Mouse (Mus musculus): ENCODE results near the gene Shank2.

Gene Shank2

GRCm38 (mm10) chr7:144441466-144441865 lies 439.7 kb downstream of the Shank2 start:
- no peak for DNase-seq

- no peak for DNase-seq
These were observed 440.2 kb downstream of the Shank2 start for GRCm38 (mm10) chr7:144441976-144442375.

GRCm38 (mm10) chr7:144444788-144445187 lies 443.1 kb downstream of the Shank2 start:
- DNase-seq, result no peak

DNA sequence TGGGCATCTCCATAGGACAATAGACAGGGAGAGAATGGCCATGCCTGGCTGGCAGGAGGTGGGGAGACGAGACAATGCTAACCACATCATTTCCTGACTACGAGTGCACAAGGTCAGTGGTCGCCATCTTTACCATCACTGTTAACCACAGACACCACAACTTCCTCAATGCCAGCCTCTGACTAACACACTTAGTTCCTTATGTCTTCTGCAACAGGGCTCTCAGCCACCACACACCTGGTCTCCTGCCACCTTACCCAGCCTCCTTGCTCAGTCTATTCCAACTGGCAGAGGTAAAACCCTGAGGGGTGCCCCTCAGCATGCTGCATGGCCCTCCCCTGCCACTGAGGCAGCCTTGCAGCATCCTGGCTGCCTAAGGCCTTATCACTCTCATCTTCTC lies 445.4 kb downstream of the Shank2 start:
- no peak for DNase-seq

DNA sequence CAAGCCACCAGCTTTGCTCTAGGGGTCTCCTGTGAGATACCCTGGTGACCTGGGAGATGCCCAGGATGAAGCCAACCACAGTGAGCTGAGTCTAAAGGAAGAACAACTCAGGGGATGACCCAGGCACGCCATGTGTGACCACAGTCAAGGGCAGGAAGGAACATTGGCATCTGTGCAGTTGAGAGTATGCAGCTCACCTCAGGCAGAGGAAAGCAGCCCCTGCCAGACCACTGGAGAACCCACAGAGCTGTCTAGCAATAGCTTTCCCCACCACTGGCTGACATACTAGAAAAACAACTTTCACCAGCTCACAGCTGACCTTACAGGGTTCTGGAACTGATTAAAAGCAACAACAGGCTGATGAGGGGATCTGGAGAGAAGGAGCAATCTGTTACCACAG lies 446.5 kb downstream of the Shank2 start:
- DNase-seq, result no peak

GRCm38 (mm10) chr7:144449637-144450570 lies 448.2 kb downstream of the Shank2 start:
- DNase-seq, result peak; percentile 82 to 84

DNA sequence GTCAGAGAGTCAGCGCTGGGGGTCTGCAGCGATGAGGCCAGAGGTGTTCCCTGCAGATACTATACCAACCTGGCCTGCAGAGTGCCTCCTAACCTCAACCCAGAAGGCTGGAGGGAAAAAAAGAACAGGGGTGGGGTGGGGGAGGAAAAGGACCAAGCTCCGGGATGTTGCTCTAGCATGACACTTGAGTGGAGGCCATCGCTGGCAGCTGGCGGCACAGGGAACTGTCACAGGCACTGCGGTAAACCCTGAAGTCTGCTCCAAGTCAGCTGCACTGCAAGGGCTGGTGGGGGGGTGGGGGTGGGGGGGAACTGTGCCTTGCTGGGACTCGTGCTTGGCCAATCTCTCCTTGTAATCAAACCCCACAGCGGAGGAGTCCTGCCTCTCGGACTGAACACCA lies 448.9 kb downstream of the Shank2 start:
- no peak for DNase-seq

GRCm38 (mm10) chr7:144458881-144459280 lies 457.2 kb downstream of the Shank2 start:
- no peak for DNase-seq

DNA sequence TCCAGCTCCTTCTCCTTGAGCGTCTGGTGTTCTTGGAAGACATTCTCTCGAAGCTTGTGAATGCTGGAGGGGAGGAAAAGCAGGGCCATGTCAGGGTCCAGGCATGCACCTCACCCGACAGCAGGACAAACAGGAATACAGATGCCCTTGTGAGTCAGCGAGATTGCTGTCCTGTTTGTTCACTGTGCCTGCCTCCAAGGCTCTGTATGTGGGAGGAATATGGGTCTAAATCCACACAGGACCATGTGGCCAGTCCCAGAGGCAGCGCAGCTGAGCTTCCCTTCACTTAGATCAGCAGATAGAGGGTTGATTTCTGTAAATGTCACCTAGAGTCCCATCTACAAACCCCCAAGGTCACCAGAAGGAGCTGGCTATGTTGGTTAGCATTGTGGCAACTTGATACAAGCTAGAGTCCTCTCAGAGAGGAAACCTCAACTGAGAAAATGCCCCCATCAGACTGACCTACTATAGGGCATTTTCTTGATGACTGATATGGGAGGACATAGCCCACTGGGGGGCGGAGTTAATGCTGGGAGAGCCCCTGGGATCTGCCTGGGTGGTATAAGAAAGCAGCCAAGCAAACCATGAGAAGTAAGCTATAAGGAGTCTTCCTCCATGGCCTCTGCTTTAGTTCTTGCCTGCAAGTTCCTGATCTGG lies 459.6 kb downstream of the Shank2 start:
- no peak for DNase-seq

DNA sequence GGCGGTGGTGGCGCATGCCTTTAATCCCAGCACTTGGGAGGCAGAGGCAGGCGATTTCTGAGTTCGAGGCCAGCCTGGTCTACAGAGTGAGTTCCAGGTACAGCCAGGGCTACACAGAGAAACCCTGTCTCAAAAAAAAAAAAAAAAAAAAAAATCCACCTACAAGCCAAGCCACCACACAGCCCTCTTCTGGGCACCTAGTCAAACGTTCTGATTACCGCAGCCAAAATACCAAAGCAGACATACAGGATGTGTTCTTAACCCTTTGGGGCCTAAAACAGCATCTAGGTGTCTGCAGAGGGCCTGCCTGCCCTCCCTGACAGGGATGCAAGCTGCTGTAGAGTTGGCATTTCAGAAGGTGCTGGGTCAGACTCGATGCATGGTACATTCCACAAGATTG lies 460.8 kb downstream of the Shank2 start:
- DNase-seq, result no peak

DNA sequence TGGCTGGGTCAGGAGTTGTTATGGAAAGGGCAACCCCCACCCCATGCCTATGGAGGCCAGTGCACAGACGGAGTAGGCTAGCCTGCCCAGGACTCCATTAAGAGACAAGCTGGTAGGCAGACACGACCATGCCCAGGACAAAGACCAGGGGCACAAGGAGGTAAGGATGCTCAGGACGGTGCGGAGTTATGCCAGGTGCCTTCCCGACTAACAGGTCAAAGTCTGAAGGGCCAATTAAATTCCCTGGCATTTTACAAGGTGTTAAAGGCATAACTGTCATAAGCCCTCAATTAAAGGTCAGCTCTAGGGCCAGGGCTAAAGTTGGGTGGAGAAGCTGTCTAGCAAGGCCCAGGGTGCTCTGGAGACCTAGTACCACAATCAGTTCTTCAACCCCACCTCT lies 467.0 kb downstream of the Shank2 start:
- no peak for DNase-seq

DNA sequence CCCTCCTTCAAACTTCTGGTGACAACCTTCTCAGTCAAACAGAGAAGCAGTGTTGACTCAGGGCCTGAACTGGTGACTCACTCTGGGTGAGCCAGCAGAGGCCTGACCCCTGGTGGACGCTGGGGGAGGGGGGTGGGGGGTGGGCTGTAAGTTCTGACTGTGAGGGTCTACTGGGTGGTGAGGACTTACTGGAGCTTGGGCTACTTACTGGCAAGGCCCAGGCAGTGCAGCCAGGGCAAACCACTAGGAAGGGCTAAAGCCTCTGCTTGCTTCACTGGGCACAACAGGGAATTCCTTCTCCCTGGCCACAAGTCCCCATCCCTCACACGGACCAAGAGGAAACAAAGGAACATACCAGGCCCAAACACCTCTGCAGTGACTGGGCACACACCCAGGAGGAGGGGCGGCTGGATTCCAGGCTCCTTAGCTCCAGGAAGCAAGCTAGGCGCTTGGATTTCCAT lies 467.5 kb downstream of the Shank2 start:
- DNase-seq, result peak; percentile 71 to 72

GRCm38 (mm10) chr7:144469908-144470544 lies 468.3 kb downstream of the Shank2 start:
- no peak for DNase-seq

GRCm38 (mm10) chr7:144470545-144471059 lies 468.9 kb downstream of the Shank2 start, which contains the start of gene Cttn:
Gene Cttn, minus strand, starts transcription at chr7:144471009.
- peak; percentile 88 to 93 for DNase-seq

DNA sequence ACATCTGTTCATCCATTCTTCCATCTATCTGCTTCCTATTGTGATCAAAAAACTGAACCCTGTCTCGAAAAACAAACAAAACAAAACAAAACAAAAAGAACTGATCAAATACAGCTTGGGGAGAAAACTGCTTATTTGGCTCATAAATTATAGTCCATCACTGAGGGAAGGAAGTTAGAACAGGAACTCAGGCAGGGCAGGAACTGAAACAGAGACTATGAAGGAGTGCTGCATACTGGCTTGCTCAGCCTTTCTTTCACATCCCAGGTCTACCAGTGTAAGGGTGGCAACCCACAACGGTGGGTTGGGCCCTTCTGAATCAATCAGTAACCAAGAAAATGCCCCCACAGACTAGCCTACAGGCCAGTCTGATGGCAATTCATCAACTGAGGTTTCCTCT lies 469.4 kb downstream of the Shank2 start:
- no peak for DNase-seq

GRCm38 (mm10) chr7:144473486-144473885 lies 471.8 kb downstream of the Shank2 start:
- peak in 1 of 2 experiments; percentile 34 for DNase-seq

Data from kidney, adult 8-10 months (tissue).